Mouse (Mus musculus): ENCODE measurements around the gene Prdm1. TPM values are rescaled to one million over a fixed set of nuclear protein-coding genes. Genes with fewer than 3 reads are reported as not detected.

Prdm1 gene
- total and polyA plus RNA-seq, 3 experiments: 4.7 to 13.6 (median 8.0) TPM

GRCm38 (mm10) chr10:44526751-44527591 is 1.3 kb downstream of the Prdm1 start:
- H3K36me3 ChIP-seq (replicated peaks in 1 of 2; ENCODE audit: control insufficient read depth in 1 of 2, insufficient read depth in 1 of 2, low read length in 1 of 2): no peaks in the 10 kb centered on the region
- in situ Hi-C loops (cut with MboI; ENCODE audit: low pct_ligation_motif_present, low pct_unique_long_range_greater_than_20kb, low sequenced_read_pairs) (no loop called here), dilution Hi-C loops (cut with MboI; ENCODE audit: extremely low pct_ligation_motif_present, extremely low pct_unique_long_range_greater_than_20kb, low sequenced_read_pairs) (no loop called here)
- no peaks in the 10 kb centered on the region for H3K79me2 ChIP-seq (replicated peaks; ENCODE audit: control insufficient read depth, extremely low read depth, insufficient read depth, poor library complexity, severe bottlenecking)
- H3K9ac ChIP-seq (ENCODE audit: insufficient read depth, low read depth): no peak overlapping the region
- H3K4me1 ChIP-seq (ENCODE audit: control insufficient read depth in 1 of 2, insufficient read depth in 2 of 2): peaks cover 0 to 23% of the 10 kb centered on the region in 2 experiments; a peak in 2 of 4 replicates
- no peak for DNase-seq (ENCODE audit: extremely low read depth)
- H3K9me3 ChIP-seq (replicated peaks; ENCODE audit: low read length): no peaks in the 10 kb centered on the region
- no peaks in the 10 kb centered on the region for H3K27me3 ChIP-seq (replicated peaks)
- 0 out of 2 replicates have a peak, but pooled peaks have one; percentile 24 for TF ChIP-seq BHLHE40 (IDR thresholded peaks at IDR 0.05; ENCODE audit: low read depth, low read length)
- no peak for TF ChIP-seq MAFK (IDR thresholded peaks at IDR 0.05; ENCODE audit: insufficient replicate concordance, low read length)
- TF ChIP-seq CHD1 (IDR thresholded peaks at IDR 0.05; ENCODE audit: low read depth, low read length): no peak
- no peak for TF ChIP-seq SIN3A (IDR thresholded peaks at IDR 0.05; ENCODE audit: low read length)
- H3K27ac ChIP-seq (ENCODE audit: insufficient read depth, low read depth): no peak overlapping the region
- H3K4me3 ChIP-seq (replicated peaks in 1 of 3; ENCODE audit: low read depth in 2 of 3, low read length in 2 of 3, poor library complexity in 1 of 3): no peak overlapping the region
- no peak overlapping the region for H3K4me2 ChIP-seq (ENCODE audit: insufficient read depth, low read depth, poor library complexity, severe bottlenecking)

- Histone ChIP-seq H3K4me3 (replicated peaks in 1 of 3; ENCODE audit: low read depth in 2 of 3, low read length in 2 of 3, poor library complexity in 1 of 3) (no peak overlapping the region), H3K79me2 (replicated peaks; ENCODE audit: control insufficient read depth, extremely low read depth, insufficient read depth, poor library complexity, severe bottlenecking) (no peaks in the 10 kb centered on the region), H3K9me3 (replicated peaks; ENCODE audit: low read length) (no peaks in the 10 kb centered on the region), H3K4me2 (ENCODE audit: insufficient read depth, low read depth, poor library complexity, severe bottlenecking) (no peak overlapping the region), H3K36me3 (replicated peaks in 1 of 2; ENCODE audit: control insufficient read depth in 1 of 2, insufficient read depth in 1 of 2, low read length in 1 of 2) (no peaks in the 10 kb centered on the region), H3K9ac (ENCODE audit: insufficient read depth, low read depth) (no peak overlapping the region), H3K27me3 (replicated peaks) (no peaks in the 10 kb centered on the region), H3K4me1 (ENCODE audit: control insufficient read depth in 1 of 2, insufficient read depth in 2 of 2) (0 out of 4 replicates have a peak, but pooled peaks cover 0 to 3% of the 10 kb centered on the region in 2 experiments), H3K27ac (ENCODE audit: insufficient read depth, low read depth) (no peak overlapping the region)
- dilution Hi-C loops (cut with MboI; ENCODE audit: extremely low pct_ligation_motif_present, extremely low pct_unique_long_range_greater_than_20kb, low sequenced_read_pairs): no loop called here
- in situ Hi-C loops (cut with MboI; ENCODE audit: low pct_ligation_motif_present, low pct_unique_long_range_greater_than_20kb, low sequenced_read_pairs): no loop called here
- TF ChIP-seq KAT2A (IDR thresholded peaks at IDR 0.05; ENCODE audit: insufficient replicate concordance, low read length) (no peak), MAZ (IDR thresholded peaks at IDR 0.05; ENCODE audit: low read depth, low read length) (no peak), MAX (IDR thresholded peaks at IDR 0.05; ENCODE audit: low read length) (no peak), SIN3A (IDR thresholded peaks at IDR 0.05; ENCODE audit: low read length) (no peak), ETS1 (conservative IDR thresholded peaks at IDR 0.05; ENCODE audit: low read depth, low read length) (no peak), CTCF (conservative IDR thresholded peaks at IDR 0.05 in 1 of 2, IDR thresholded peaks at IDR 0.05 in 1 of 2; ENCODE audit: low read depth in 2 of 2, low read length in 2 of 2) (no peak), IRF4 (IDR thresholded peaks at IDR 0.05; ENCODE audit: low read depth, low read length) (no peak), MXI1 (IDR thresholded peaks at IDR 0.05; ENCODE audit: low read depth, low read length) (no peak), ELF1 (IDR thresholded peaks at IDR 0.05; ENCODE audit: low read depth, low read length) (no peak), ZC3H11A (IDR thresholded peaks at IDR 0.05; ENCODE audit: low read depth, low read length) (no peak), NELFE (IDR thresholded peaks at IDR 0.05; ENCODE audit: low read depth, low read length) (no peak), ZMIZ1 (IDR thresholded peaks at IDR 0.05; ENCODE audit: low read depth, low read length) (no peak)
- DNase-seq (ENCODE audit: extremely low read depth): no peak
These were observed 8.1 kb downstream of the Prdm1 start for GRCm38 (mm10) chr10:44520189-44520588.
